Mouse (Mus musculus) lung, postnatal 0 days (tissue): ENCODE measurements at regions not wholly inside any gene's neighbourhood (a gene's known extent, or its start where the extent isn't known, plus 50 kb on each side); places are given as distances from the start of the nearest gene placed in this dataset.

Experiments used
- CTCF ChIP-seq: IDR thresholded peaks from 2 replicates; pipeline ENCODE4 v1.5.1; 2016; ENCODE audit warnings: antibody characterized with exemption, mild to moderate bottlenecking
- EP300 ChIP-seq: IDR thresholded peaks from 2 replicates; pipeline ENCODE4 v1.6.1; 2016; ENCODE audit warnings: antibody characterized with exemption, mild to moderate bottlenecking, control low read depth

DNA sequence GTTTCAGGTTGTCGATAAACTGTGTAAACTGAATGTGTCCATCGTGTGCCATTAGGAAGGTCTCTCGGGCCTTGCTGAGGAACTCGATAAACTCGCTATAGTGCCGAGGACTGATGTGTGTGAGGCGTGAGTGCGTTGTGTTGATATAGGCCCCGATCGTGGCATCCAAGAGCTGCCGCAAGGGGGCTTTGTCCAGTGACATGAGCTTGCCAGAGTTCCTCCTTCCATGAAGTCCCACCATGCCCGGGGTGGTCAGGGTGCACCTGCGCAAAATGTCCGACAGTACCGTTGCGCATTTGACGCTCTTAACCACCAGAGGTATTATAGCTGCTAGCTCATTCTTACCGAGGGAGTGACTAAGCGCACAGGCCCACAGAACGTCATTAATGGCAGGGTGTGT lies 317.8 kb upstream of the Smim15 start:
- TF ChIP-seq CTCF: no peak
- TF ChIP-seq EP300: no peak
